In genomic region chr17:43359826-43360619, GRCm38 (mm10) we compare ENCODE assay signal across 9 mouse cellular contexts. TPM values are rescaled to one million over a fixed set of nuclear protein-coding genes. Genes with fewer than 3 reads are reported as not detected.
DNase-seq lines count a peak whose midpoint lies in the region; ATAC-seq lines count a peak whose summit lies in the region.
"Had no signal": no experiment of that assay in that cellular context is flagged by ENCODE, and none has a peak within 500 bp of the region (broad histone marks: within the 10 kb centered on the region; RNA-seq: fewer than 3 reads in every experiment).

Adgrf5 (plus strand) TSS chr17:43360451.

- DNase-seq in midbrain, embryonic 11.5 days (ENCODE audit: low spot score, missing footprints), result peak; percentile 49
- peak; percentile 99 for DNase-seq in heart, adult 11 months
- peak; percentile 57 for DNase-seq in kidney, adult 18-20 months
- DNase-seq in liver, embryonic 11.5 days (ENCODE audit: low spot score), result peak; percentile 42
- peak; percentile 20 for DNase-seq in ovary, postnatal 10 days (ENCODE audit: low spot score)
- no peak for DNase-seq in cerebellum, postnatal 10 days

- H3K27me3 ChIP-seq in midbrain, embryonic 11.5 days (ENCODE audit: control insufficient read depth, insufficient read depth, low read length), result no peaks in the 10 kb centered on the region
- no peaks in the 10 kb centered on the region for H3K27me3 ChIP-seq in midbrain, embryonic 16.5 days (ENCODE audit: control insufficient read depth, insufficient read depth, low read depth, low read length)
- peaks cover 14% of the 10 kb centered on the region for H3K27me3 ChIP-seq in liver, embryonic 11.5 days (replicated peaks; ENCODE audit: control insufficient read depth, insufficient read depth, low read length)

- H3K36me3 ChIP-seq in midbrain, embryonic 11.5 days (ENCODE audit: control insufficient read depth, insufficient read depth, low read length), result no peaks in the 10 kb centered on the region
- no peaks in the 10 kb centered on the region for H3K36me3 ChIP-seq in midbrain, embryonic 16.5 days (ENCODE audit: control insufficient read depth, insufficient read depth, low read length)
- H3K36me3 ChIP-seq in liver, embryonic 11.5 days (ENCODE audit: control insufficient read depth, insufficient read depth, low read length), result no peaks in the 10 kb centered on the region

- no peak within 1 kb of the TSS for H3K9ac ChIP-seq in midbrain, embryonic 11.5 days (ENCODE audit: low read length)
- H3K9ac ChIP-seq in midbrain, embryonic 16.5 days (ENCODE audit: low read depth, low read length), result no peak within 1 kb of the TSS
- H3K9ac ChIP-seq in liver, embryonic 11.5 days (ENCODE audit: low read depth, low read length), result 0 out of 2 replicates have a peak within 1 kb of the TSS, but pooled peaks have one; percentile 9

- ATAC-seq in midbrain, embryonic 11.5 days (ENCODE audit: low FRiP score), result no peak
- no peak for ATAC-seq in midbrain, embryonic 16.5 days
- ATAC-seq in liver, embryonic 11.5 days (replicated peaks; ENCODE audit: low FRiP score), result 0 out of 2 replicates have a peak, but pooled peaks have one; percentile 41
- no peak for ATAC-seq in activated CD4-positive, CD25-positive, alpha-beta regulatory T cell, adult 4 months

- H3K4me2 ChIP-seq in midbrain, embryonic 11.5 days, result no peak within 1 kb of the TSS
- H3K4me2 ChIP-seq in midbrain, embryonic 16.5 days (ENCODE audit: low read length), result no peak within 1 kb of the TSS
- peak within 1 kb of the TSS; percentile 44; the same call in 1 of the 2 replicates for H3K4me2 ChIP-seq in liver, embryonic 11.5 days

- no peaks in the 10 kb centered on the region for H3K9me3 ChIP-seq in midbrain, embryonic 11.5 days (ENCODE audit: control insufficient read depth, low read length)
- H3K9me3 ChIP-seq in midbrain, embryonic 16.5 days (replicated peaks; ENCODE audit: control insufficient read depth, low read length, poor library complexity, severe bottlenecking), result no peaks in the 10 kb centered on the region
- no peaks in the 10 kb centered on the region for H3K9me3 ChIP-seq in liver, embryonic 11.5 days (ENCODE audit: control insufficient read depth, low read length)

- no peaks in the 10 kb centered on the region; the same call in 1 of the 2 replicates for H3K4me1 ChIP-seq in midbrain, embryonic 11.5 days (ENCODE audit: control insufficient read depth, insufficient read depth, low read length)
- peaks cover 13% of the 10 kb centered on the region for H3K4me1 ChIP-seq in midbrain, embryonic 16.5 days (ENCODE audit: control insufficient read depth, insufficient read depth, low read length)
- H3K4me1 ChIP-seq in liver, embryonic 11.5 days (replicated peaks; ENCODE audit: control insufficient read depth, insufficient read depth, low read length), result no peaks in the 10 kb centered on the region
- H3K4me1 ChIP-seq: megakaryocyte, embryonic 14.5 days had no signal

- no peak within 1 kb of the TSS for H3K27ac ChIP-seq in midbrain, embryonic 11.5 days (ENCODE audit: low read depth, low read length)
- no peak within 1 kb of the TSS for H3K27ac ChIP-seq in midbrain, embryonic 16.5 days (ENCODE audit: low read length)
- H3K27ac ChIP-seq in liver, embryonic 11.5 days (ENCODE audit: low read depth, low read length), result no peak within 1 kb of the TSS

- H3K4me3 ChIP-seq in midbrain, embryonic 11.5 days (ENCODE audit: low read depth, low read length), result no peak within 1 kb of the TSS
- H3K4me3 ChIP-seq in midbrain, embryonic 16.5 days (ENCODE audit: low read depth, low read length), result no peak within 1 kb of the TSS
- H3K4me3 ChIP-seq in liver, embryonic 11.5 days (ENCODE audit: low read depth, low read length), result peak within 1 kb of the TSS; percentile 14
- H3K4me3 ChIP-seq: megakaryocyte, embryonic 14.5 days had no signal

- WGBS in midbrain, embryonic 11.5 days, result 66% methylated on average over 16 of the region's 16 CpGs
- WGBS in midbrain, embryonic 16.5 days, result 71% methylated on average over 16 of the region's 16 CpGs
- WGBS in liver, embryonic 11.5 days, result 31% methylated on average over 16 of the region's 16 CpGs

RNA-seq across cellular contexts. Expression of gene Adgrf5, which starts in this region (rescaled TPM):
- polyA plus RNA-seq in midbrain, embryonic 11.5 days (2014; fragmentation: Nextera tagmentation; extraction: Ambion mirVana), result 6.8 and 7.9 TPM in 2 replicates
- 8.4 and 9.1 TPM in 2 replicates for polyA plus RNA-seq in midbrain, embryonic 16.5 days (2015; fragmentation: Nextera tagmentation; extraction: Ambion mirVana)
- 9.3 and 9.4 TPM in 2 replicates for polyA plus RNA-seq in liver, embryonic 11.5 days (2014; fragmentation: Nextera tagmentation; extraction: Ambion mirVana)
- under 1 TPM in 1 of 2 experiments, not detected in 1; 0.09 TPM for polyA plus RNA-seq in activated CD4-positive, CD25-positive, alpha-beta regulatory T cell, adult 4 months (2017; shearing (Covaris generic))

Comparison
In these comparisons a context has a peak if more than half of its experiments do, and no peak if none do; other contexts are left out.
1. DNase-seq: peak in midbrain, embryonic 11.5 days (single experiment), heart, adult 11 months (single experiment), kidney, adult 18-20 months (single experiment), liver, embryonic 11.5 days (single experiment) and ovary, postnatal 10 days (single experiment); none in cerebellum, postnatal 10 days (0 of 2).